Mouse (Mus musculus) stomach, embryonic 15.5 days (tissue): ENCODE measurements around the gene 4930564D02Rik. TPM values are rescaled to one million over a fixed set of nuclear protein-coding genes. Genes with fewer than 3 reads are reported as not detected.

Source experiments
- ATAC-seq: fragments of 200-750 bp; cut with Nextera tagmentation; 2 replicates; pipeline ENCODE4 v1.8.0; 2017; ENCODE audit warnings: low read depth, moderate number of reproducible peaks, moderate TSS enrichment; ENCODE audit not compliant: insufficient read depth, low FRiP score
- H3K27ac ChIP-seq: fragments of 300-500 bp; sonication (generic); 2 replicates; pipeline ENCODE4 v1.5.1; 2015; ENCODE audit warnings: mild to moderate bottlenecking, inconsistent platforms
- H3K27me3 ChIP-seq: fragments of 300-500 bp; sonication (generic); replicated peaks from 2 replicates; pipeline ENCODE4 v1.6.1; 2015; ENCODE audit warnings: inconsistent platforms
- H3K36me3 ChIP-seq: fragments of 300-500 bp; sonication (generic); 2 replicates; pipeline ENCODE4 v1.6.1; 2015; ENCODE audit warnings: inconsistent platforms
- H3K4me1 ChIP-seq: fragments of 300-500 bp; sonication (generic); 2 replicates; pipeline ENCODE4 v1.6.1; 2015; ENCODE audit warnings: inconsistent platforms
- H3K4me2 ChIP-seq: fragments of 300-500 bp; sonication (generic); 2 replicates; pipeline ENCODE4 v1.6.1; 2015; ENCODE audit warnings: mild to moderate bottlenecking, inconsistent platforms
- H3K4me3 ChIP-seq: fragments of 300-500 bp; sonication (generic); replicated peaks from 2 replicates; pipeline ENCODE4 v1.5.1; 2015; ENCODE audit warnings: inconsistent platforms
- H3K9ac ChIP-seq: fragments of 300-500 bp; sonication (generic); 2 replicates; pipeline ENCODE4 v1.6.1; 2015; ENCODE audit warnings: inconsistent platforms
- H3K9me3 ChIP-seq: fragments of 300-500 bp; sonication (generic); 2 replicates; pipeline ENCODE4 v1.6.1; 2016; ENCODE audit warnings: inconsistent platforms
- WGBS: fragments of 180-500 bp; shearing (Covaris S2); methylation state at CpG from one replicate; pipeline ENCODE4 v1.1.7; 2015; 5-methylcytosine and 5-hydroxymethylcytosine counted together
- polyA plus RNA-seq: library from polyadenylated mRNA; unstranded; fragments of >200 nt; fragmentation: Nextera tagmentation; extraction: Ambion mirVana; gene quantifications from 2 replicates; pipeline ENCODE4 v1.2.1, GENCODE M21; 2015

The 4930564D02Rik gene
- polyA plus RNA-seq, 1 experiment from 2014 or later: not detected

DNA sequence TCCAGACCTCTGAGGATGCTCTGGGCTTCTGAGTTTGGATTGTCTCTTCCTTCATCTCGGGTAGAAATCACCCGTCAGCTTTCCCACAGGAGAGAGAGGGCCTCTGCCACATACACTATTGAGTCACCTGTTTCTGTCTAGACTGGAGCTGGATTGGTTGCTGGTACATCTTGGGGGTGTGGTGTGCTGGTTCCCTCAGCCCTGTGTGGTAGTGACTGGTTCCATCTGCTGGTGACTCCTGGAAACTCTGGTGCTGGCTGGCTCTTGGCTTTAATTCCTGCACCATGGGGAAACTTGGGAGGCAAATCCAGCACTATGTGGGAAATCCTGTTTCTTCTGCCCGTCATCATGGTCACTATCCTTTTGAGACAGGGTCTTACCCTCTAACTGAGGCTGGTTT, 24.3 kb downstream of the 4930564D02Rik start:
- Histone ChIP-seq H3K27me3 (no peaks in the 10 kb centered on the region), H3K27ac (no peak overlapping the region), H3K9ac (no peak overlapping the region), H3K4me1 (no peaks in the 10 kb centered on the region), H3K4me3 (no peak overlapping the region), H3K4me2 (no peak overlapping the region), H3K36me3 (no peaks in the 10 kb centered on the region), H3K9me3 (no peaks in the 10 kb centered on the region)
- 26% methylated on average over 3 of the region's 3 CpGs for WGBS
- ATAC-seq: peak; percentile 78

DNA sequence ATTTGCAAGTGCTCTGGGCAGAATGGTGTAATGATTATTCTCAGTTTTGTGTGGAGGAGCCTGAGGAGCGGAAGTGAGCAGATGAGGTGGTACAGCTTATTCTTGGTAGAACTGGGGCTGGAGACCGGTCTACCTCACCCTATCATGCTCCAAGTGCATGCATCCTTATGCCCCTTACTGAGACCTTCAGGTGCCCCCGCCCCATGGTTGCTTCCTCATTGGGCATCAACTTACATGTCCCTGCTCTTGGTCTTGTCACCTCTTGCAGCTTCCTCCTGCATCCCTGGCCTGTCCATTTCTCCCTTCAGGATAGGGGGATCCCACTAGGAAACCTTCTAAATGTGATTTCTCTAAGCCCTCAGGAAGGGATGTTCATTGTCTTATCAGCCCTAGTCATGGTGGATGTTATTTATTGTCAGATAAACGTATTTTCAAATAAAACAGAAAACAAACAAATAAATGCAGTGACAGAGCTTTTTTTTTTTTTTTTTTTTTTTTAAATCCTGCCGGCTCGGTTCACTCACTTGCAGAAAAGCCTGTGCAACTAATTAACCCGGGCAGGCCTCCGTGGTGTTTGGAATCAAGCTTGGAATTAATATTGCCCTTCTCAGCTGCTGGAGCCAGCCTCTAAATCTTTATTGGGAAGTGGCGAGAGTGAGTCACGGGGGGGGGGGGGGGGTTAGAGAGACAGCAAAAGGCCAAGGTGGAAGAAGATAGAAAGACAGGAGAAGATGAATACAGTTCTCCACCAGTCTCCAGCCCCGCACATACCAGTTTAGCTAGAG, 26.3 kb downstream of the 4930564D02Rik start:
- H3K4me2 ChIP-seq: no peak overlapping the region
- 69% methylated on average over 11 of the region's 11 CpGs for WGBS

DNA sequence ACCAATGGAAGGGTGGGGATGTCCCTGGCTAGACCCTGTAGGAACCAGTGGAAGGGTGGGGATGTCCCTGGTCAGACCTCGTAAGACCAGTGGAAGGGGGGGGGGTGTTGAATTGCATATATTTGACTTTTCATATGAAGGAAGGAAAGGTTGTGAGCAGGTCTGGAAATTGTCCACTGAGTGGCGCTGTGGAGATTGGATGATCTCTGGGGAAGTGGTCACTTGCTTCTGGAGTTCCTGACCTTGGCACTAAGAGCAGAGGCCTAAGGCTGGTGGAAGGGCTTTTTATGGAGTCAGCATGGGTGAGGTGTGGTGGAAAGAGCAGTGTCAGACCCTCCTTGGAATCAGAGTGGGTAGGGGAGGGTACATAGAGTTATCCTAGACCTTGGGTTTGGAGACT, 27.8 kb downstream of the 4930564D02Rik start:
- no peaks in the 10 kb centered on the region for H3K27me3 ChIP-seq
- no peak overlapping the region for H3K9ac ChIP-seq
- no peak overlapping the region for H3K4me3 ChIP-seq
- no peaks in the 10 kb centered on the region for H3K9me3 ChIP-seq
- WGBS: 60% methylated on average over 2 of the region's 2 CpGs
- ATAC-seq: no peak
- H3K4me2 ChIP-seq: no peak overlapping the region
- no peak overlapping the region for H3K27ac ChIP-seq
- no peaks in the 10 kb centered on the region for H3K36me3 ChIP-seq
- H3K4me1 ChIP-seq: no peaks in the 10 kb centered on the region

More for the DNA sequence above, 26.3 kb downstream of the 4930564D02Rik start:
- Histone ChIP-seq H3K4me3 (no peak overlapping the region), H3K36me3 (no peaks in the 10 kb centered on the region), H3K27ac (no peak overlapping the region), H3K27me3 (no peaks in the 10 kb centered on the region), H3K9me3 (no peaks in the 10 kb centered on the region), H3K9ac (no peak overlapping the region), H3K4me1 (no peaks in the 10 kb centered on the region)
- no peak for ATAC-seq

DNA sequence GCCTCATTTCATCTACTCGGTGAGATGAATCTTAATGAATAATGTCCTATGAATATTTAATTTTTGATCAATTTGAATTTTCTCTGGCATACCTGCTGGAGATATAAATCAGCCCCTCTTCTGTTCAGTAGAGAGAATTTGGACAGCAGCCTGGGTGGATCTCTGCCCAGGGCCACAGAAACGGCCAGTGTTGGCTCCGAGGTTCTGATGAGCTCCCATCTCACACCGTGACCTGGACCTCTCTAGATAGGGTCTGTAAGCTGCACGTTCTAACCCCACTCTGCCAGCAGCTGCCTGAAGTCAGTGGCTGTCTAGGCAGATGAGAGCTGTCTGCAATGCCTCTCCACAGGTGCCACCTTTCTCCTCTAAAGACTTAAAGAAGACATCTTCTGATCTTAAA, 28.4 kb downstream of the 4930564D02Rik start:
- 73% methylated on average over 5 of the region's 5 CpGs for WGBS

DNA sequence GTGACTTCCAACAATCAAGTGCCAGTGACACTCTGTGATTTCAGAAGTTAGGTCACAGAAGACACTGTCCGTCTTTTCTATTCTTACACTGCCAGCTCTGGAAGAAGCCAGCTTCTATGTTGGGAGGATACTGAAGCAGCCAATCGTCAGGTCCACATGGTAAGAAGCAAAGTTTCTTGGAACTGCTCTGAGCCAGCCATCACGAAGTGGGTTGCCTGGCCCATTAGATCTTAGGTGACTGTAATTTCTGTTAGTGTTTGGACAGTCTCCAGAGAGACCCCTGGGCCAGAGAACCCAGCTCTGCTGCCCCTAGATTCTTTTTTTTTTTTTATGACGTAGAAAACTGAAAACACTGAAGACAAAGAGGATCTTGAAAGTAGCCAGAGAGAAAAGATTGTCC, 30.9 kb downstream of the 4930564D02Rik start:
- no peak overlapping the region for H3K4me2 ChIP-seq
- no peaks in the 10 kb centered on the region for H3K27me3 ChIP-seq
- 75% methylated on average over 4 of the region's 4 CpGs for WGBS
- H3K9me3 ChIP-seq: no peaks in the 10 kb centered on the region
- H3K9ac ChIP-seq: no peak overlapping the region
- no peaks in the 10 kb centered on the region for H3K36me3 ChIP-seq
- peaks cover 4% of the 10 kb centered on the region; the same call in 1 of the 2 replicates for H3K4me1 ChIP-seq
- H3K4me3 ChIP-seq: no peak overlapping the region
- H3K27ac ChIP-seq: no peak overlapping the region
- ATAC-seq: no peak

More for the DNA sequence above, 28.4 kb downstream of the 4930564D02Rik start:
- H3K27me3 ChIP-seq: no peaks in the 10 kb centered on the region
- ATAC-seq: no peak
- H3K27ac ChIP-seq: no peak overlapping the region
- H3K9me3 ChIP-seq: no peaks in the 10 kb centered on the region
- no peak overlapping the region for H3K4me2 ChIP-seq
- H3K4me3 ChIP-seq: no peak overlapping the region
- peaks cover 4% of the 10 kb centered on the region; the same call in 1 of the 2 replicates for H3K4me1 ChIP-seq
- no peaks in the 10 kb centered on the region for H3K36me3 ChIP-seq
- H3K9ac ChIP-seq: no peak overlapping the region

DNA sequence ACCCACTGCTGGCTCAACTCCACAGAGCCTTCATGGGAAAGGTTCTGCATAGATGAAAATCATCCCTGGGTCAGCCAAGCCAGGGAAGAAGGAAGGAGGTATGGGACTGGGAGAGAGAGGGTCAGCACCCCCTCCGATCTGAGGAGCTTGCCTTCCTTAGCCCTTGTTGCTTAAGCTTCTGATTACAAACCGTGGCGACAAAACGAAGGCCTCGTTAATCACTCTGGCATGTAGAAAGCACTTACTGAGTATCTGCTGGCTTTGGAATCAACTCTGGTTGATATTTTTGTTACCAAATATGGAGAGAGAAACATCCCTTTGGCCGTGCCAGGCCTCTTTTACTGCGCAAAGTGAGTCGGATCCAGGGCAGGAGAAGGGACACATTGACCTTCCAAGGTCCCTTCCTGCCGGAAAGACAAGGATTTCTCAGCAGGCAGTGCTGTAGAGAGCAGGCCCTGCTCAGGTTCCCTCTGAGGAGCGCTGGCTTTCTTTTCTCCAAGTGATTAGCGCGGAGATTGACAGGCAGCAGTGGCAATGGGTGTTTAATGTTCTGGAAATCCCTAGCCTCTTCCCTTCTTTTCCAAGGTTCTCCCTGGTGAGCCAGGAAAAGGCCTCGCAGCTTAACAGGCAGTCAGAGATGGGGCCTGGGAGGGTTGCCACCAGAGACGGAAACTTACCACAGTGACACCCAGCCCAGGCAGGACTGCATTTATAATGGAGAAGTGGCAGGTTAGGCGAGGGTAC, 33.1 kb downstream of the 4930564D02Rik start:
- peaks cover 4% of the 10 kb centered on the region; the same call in 1 of the 2 replicates for H3K4me1 ChIP-seq
- no peaks in the 10 kb centered on the region for H3K27me3 ChIP-seq
- no peak overlapping the region for H3K9ac ChIP-seq
- no peaks in the 10 kb centered on the region for H3K9me3 ChIP-seq
- no peak for ATAC-seq
- WGBS: 38% methylated on average over 15 of the region's 15 CpGs
- H3K27ac ChIP-seq: peak overlapping the region; percentile 8; the same call in 1 of the 2 replicates
- H3K4me2 ChIP-seq: no peak overlapping the region
- H3K4me3 ChIP-seq: no peak overlapping the region
- no peaks in the 10 kb centered on the region for H3K36me3 ChIP-seq

DNA sequence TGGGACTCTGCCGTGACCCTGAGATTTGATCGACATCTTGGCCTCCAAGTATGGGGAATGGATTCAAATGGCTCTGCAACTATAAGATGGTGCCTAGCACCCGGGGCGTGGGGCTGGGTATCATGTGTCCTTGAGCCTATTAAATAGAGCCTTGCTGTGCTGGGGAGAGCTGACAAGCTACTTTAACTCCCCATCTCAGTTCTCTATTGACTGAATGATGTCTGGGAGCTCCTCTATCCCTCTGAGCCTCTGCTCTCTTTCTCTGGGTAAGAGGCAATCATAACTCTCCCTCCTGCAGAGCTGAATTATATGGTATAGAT, 33.6 kb downstream of the 4930564D02Rik start:
- ATAC-seq: no peak
- 67% methylated on average over 4 of the region's 4 CpGs for WGBS
- Histone ChIP-seq H3K4me2 (no peak overlapping the region), H3K9ac (no peak overlapping the region), H3K27ac (0 out of 2 replicates have a peak overlapping the region, but pooled peaks have one; percentile 8), H3K27me3 (no peaks in the 10 kb centered on the region), H3K4me3 (no peak overlapping the region), H3K9me3 (no peaks in the 10 kb centered on the region), H3K36me3 (no peaks in the 10 kb centered on the region), H3K4me1 (peaks cover 4% of the 10 kb centered on the region; the same call in 1 of the 2 replicates)

DNA sequence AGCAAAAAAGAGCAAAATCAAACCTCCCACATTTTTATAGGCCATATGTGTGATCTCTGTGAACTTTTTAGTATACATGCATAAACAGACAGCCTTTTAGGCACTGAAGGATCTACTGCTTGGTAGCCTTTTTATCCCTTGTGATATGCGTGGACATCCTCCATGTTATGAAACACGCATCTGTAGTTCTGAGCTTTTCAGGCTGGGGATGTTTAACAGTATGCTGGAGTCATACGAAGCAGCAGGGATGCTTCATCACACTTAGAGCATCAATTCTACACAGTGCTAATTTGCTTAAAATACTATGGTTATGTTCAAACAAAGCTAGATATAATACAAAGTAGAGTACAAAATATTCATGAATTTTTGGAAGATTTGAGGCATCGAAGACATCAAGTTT, 39.2 kb downstream of the 4930564D02Rik start:
- Histone ChIP-seq H3K27me3 (no peaks in the 10 kb centered on the region), H3K4me1 (no peaks in the 10 kb centered on the region), H3K9ac (no peak overlapping the region), H3K4me2 (no peak overlapping the region), H3K36me3 (no peaks in the 10 kb centered on the region), H3K9me3 (no peaks in the 10 kb centered on the region), H3K4me3 (no peak overlapping the region), H3K27ac (no peak overlapping the region)
- no peak for ATAC-seq
- 71% methylated on average over 4 of the region's 4 CpGs for WGBS

DNA sequence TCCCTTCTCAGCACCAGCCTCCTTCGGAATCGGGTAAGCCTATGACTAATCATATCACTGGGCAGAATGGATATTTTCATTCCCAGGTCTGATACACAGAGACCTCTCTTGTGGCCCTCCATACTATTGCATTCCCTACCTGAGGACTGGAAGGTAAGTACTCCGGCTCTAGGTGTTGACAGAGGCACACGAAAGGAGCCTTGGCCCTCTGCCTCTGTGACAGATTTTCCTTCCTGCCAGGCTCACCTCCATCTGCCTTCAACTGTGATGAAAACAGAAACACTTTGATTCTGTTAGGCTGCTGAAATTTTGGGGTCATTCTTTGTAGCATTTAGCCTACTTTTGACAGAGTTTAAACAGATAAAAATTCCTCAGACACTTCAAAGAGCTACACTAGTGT, 47.2 kb downstream of the 4930564D02Rik start:
- Histone ChIP-seq H3K4me3 (no peak overlapping the region), H3K9me3 (no peaks in the 10 kb centered on the region), H3K36me3 (no peaks in the 10 kb centered on the region), H3K27ac (no peak overlapping the region), H3K4me1 (no peaks in the 10 kb centered on the region), H3K27me3 (no peaks in the 10 kb centered on the region), H3K4me2 (no peak overlapping the region), H3K9ac (no peak overlapping the region)
- 81% methylated on average over 4 of the region's 4 CpGs for WGBS
- ATAC-seq: no peak

DNA sequence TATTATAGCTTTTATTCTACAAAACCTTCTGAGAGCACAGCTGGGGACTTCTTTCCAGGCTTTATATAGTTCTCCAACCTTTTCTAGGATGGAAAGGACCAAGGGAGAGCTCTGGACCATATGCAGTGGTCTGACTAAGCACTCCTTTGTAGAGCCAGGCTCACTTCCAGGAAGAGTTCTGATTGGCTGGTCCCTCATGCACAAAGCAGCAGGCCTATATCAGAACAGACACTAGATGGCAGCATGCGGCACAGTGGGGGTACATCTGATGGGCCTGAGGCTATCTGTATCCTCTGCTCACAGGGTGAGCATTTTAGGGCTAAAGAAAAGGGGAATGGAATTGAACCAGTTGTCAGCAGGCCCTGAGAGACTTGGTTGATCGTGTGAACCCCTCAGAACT, 47.6 kb downstream of the 4930564D02Rik start:
- 25% methylated on average over 2 of the region's 2 CpGs for WGBS

DNA sequence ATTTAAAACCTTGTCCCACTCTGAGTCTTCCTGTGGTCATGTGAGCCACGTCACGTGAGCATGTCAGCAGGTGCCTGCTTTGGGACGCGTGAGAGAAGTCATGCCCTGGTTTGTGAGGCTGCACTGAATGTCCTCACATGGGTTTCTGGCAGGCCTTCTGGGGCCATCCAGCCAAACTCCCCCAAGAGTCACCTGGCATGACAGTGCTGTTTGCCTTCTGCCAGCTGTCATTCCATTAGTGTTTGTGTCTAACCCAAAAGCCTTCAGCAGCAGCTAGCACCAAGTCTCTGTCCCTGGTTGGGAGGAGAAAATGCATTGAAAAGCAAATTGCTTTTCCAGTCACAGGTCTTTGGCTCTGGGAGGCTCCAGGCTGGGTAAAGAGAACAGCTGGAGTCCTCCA, 50.0 kb downstream of the 4930564D02Rik start:
- Histone ChIP-seq H3K4me1 (no peaks in the 10 kb centered on the region), H3K4me2 (no peak overlapping the region), H3K4me3 (no peak overlapping the region), H3K9ac (no peak overlapping the region), H3K36me3 (no peaks in the 10 kb centered on the region), H3K9me3 (no peaks in the 10 kb centered on the region), H3K27ac (no peak overlapping the region), H3K27me3 (no peaks in the 10 kb centered on the region)
- no peak for ATAC-seq
- 87% methylated on average over 4 of the region's 4 CpGs for WGBS

More for the DNA sequence above, 47.6 kb downstream of the 4930564D02Rik start:
- no peaks in the 10 kb centered on the region for H3K27me3 ChIP-seq
- peak; percentile 60; the same call in 1 of the 2 replicates for ATAC-seq
- H3K36me3 ChIP-seq: no peaks in the 10 kb centered on the region
- H3K9me3 ChIP-seq: no peaks in the 10 kb centered on the region
- H3K4me3 ChIP-seq: no peak overlapping the region
- H3K4me2 ChIP-seq: no peak overlapping the region
- no peaks in the 10 kb centered on the region for H3K4me1 ChIP-seq
- no peak overlapping the region for H3K27ac ChIP-seq
- H3K9ac ChIP-seq: no peak overlapping the region

DNA sequence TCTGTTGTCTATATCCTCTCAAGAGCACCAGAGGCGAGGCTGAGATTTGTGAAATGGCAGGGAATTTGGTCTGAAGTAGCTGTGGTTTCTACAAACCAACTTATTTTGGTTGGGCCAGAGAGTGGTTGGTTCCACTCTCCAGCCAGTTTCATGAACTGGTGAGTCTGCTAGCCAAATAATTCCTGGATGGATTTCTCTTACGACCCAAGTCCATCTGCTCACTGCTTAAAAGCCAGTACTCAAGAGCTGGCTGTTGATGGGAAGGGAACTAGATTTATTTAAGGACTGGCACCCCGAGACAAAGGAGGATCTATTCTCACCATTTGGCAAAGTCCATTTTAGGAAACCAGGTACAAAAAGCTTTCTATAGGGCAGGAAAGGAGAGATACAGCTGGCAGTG, 57.1 kb downstream of the 4930564D02Rik start:
- Histone ChIP-seq H3K4me3 (no peak overlapping the region), H3K27me3 (no peaks in the 10 kb centered on the region), H3K4me1 (0 out of 2 replicates have a peak, but pooled peaks cover 4% of the 10 kb centered on the region), H3K4me2 (no peak overlapping the region), H3K9ac (no peak overlapping the region), H3K27ac (no peak overlapping the region), H3K9me3 (no peaks in the 10 kb centered on the region), H3K36me3 (no peaks in the 10 kb centered on the region)
- WGBS: 83% methylated on average over 3 of the region's 3 CpGs
- no peak for ATAC-seq
